Mouse (Mus musculus) lung, postnatal 25 days (tissue): ENCODE measurements at regions not wholly inside any gene's neighbourhood (a gene's known extent, or its start where the extent isn't known, plus 50 kb on each side); places are given as distances from the start of the nearest gene placed in this dataset.

Source experiments
- DNase-seq: peaks from one replicate; pipeline ENCODE4 v3.0.0; 2022; ENCODE audit warnings: low spot score

- DNase-seq, result no peak
Measured at GRCm38 (mm10) chr3:57910020-57910419, 62.1 kb upstream of the Pfn2 start.

GRCm38 (mm10) chr3:57911831-57912596 lies 64.1 kb upstream of the Pfn2 start:
- peak; percentile 20 for DNase-seq

GRCm38 (mm10) chr3:57912650-57913343 lies 64.9 kb upstream of the Pfn2 start:
- no peak for DNase-seq

GRCm38 (mm10) chr3:57914687-57915086 lies 66.8 kb upstream of the Pfn2 start:
- no peak for DNase-seq

GRCm38 (mm10) chr3:57918913-57919312 lies 71.0 kb upstream of the Pfn2 start:
- no peak for DNase-seq

GRCm38 (mm10) chr3:57919390-57920089 lies 71.7 kb upstream of the Pfn2 start:
- no peak for DNase-seq

GRCm38 (mm10) chr3:57920090-57920432 lies 72.2 kb upstream of the Pfn2 start:
- no peak for DNase-seq

GRCm38 (mm10) chr3:57921071-57921882 lies 73.4 kb upstream of the Pfn2 start:
- DNase-seq, result no peak

GRCm38 (mm10) chr3:57923061-57923460 lies 75.2 kb upstream of the Pfn2 start:
- DNase-seq, result no peak

- no peak for DNase-seq
Measured at GRCm38 (mm10) chr3:57932657-57933539, 85.0 kb upstream of the Pfn2 start.

- no peak for DNase-seq
Measured at GRCm38 (mm10) chr3:57935042-57935610, 87.2 kb upstream of the Pfn2 start.

- DNase-seq, result no peak
Measured at GRCm38 (mm10) chr3:57940504-57941381, 92.9 kb upstream of the Pfn2 start.

GRCm38 (mm10) chr3:57944698-57945097 lies 96.8 kb upstream of the Pfn2 start:
- DNase-seq, result no peak

- DNase-seq, result no peak
Measured at GRCm38 (mm10) chr3:57945765-57946164, 97.9 kb upstream of the Pfn2 start.

- DNase-seq, result no peak
Measured at GRCm38 (mm10) chr3:57947331-57947730, 99.5 kb upstream of the Pfn2 start.

- no peak for DNase-seq
Measured at GRCm38 (mm10) chr3:57948720-57949119, 100.8 kb upstream of the Pfn2 start.

- no peak for DNase-seq
Measured at GRCm38 (mm10) chr3:57950431-57951331, 102.8 kb upstream of the Pfn2 start.

GRCm38 (mm10) chr3:57951438-57951837 lies 103.6 kb upstream of the Pfn2 start:
- DNase-seq, result no peak

GRCm38 (mm10) chr3:57957352-57957751 lies 109.5 kb upstream of the Pfn2 start:
- DNase-seq, result no peak
